Mouse (Mus musculus) lung, postnatal 0 days (tissue): Measurements from ENCODE around the gene Nrip2. TPM values are rescaled to one million over a fixed set of nuclear protein-coding genes. Genes with fewer than 3 reads are reported as not detected.

Experiments used
- ATAC-seq: fragments of 200-750 bp; cut with Nextera tagmentation; 2 replicates; pipeline ENCODE4 v1.8.0; 2017; ENCODE audit warnings: moderate library complexity
- DNase-seq: peaks from one replicate; pipeline ENCODE4 v3.0.0-alpha.2; 2016; ENCODE audit warnings: low spot score
- H3K27ac ChIP-seq: fragments of 300-500 bp; sonication (generic); 2 replicates; pipeline ENCODE4 v1.5.1; 2014; ENCODE audit warnings: antibody characterized with exemption, mild to moderate bottlenecking, low read length, mixed read lengths
- H3K27me3 ChIP-seq: fragments of 300-500 bp; sonication (generic); replicated peaks from 2 replicates; pipeline ENCODE4 v1.6.1; 2014; ENCODE audit warnings: low read length, mixed read lengths; ENCODE audit not compliant: insufficient read depth
- H3K36me3 ChIP-seq: fragments of 300-500 bp; sonication (generic); 2 replicates; pipeline ENCODE4 v1.6.1; 2014; ENCODE audit warnings: low read length, mixed read lengths; ENCODE audit not compliant: insufficient read depth
- H3K4me1 ChIP-seq: fragments of 300-500 bp; sonication (generic); 2 replicates; pipeline ENCODE4 v1.6.1; 2014; ENCODE audit warnings: antibody characterized with exemption, low read depth, low read length, mixed read lengths; ENCODE audit not compliant: insufficient read depth
- H3K4me2 ChIP-seq: fragments of 300-500 bp; sonication (generic); replicated peaks from 2 replicates; pipeline ENCODE4 v1.6.1; 2014; ENCODE audit warnings: low read depth, mild to moderate bottlenecking, low read length, moderate library complexity, mixed read lengths
- H3K4me3 ChIP-seq: fragments of 300-500 bp; sonication (generic); 2 replicates; pipeline ENCODE4 v1.5.1; 2014; ENCODE audit warnings: low read depth, low read length
- H3K9ac ChIP-seq: fragments of 300-500 bp; sonication (generic); replicated peaks from 2 replicates; pipeline ENCODE4 v1.6.1; 2014; ENCODE audit warnings: low read depth, mild to moderate bottlenecking
- H3K9me3 ChIP-seq: fragments of 300-500 bp; sonication (generic); 2 replicates; pipeline ENCODE4 v1.6.1; 2016; ENCODE audit warnings: low read length, mixed read lengths
- CTCF ChIP-seq: IDR thresholded peaks from 2 replicates; pipeline ENCODE4 v1.5.1; 2016; ENCODE audit warnings: antibody characterized with exemption, mild to moderate bottlenecking
- EP300 ChIP-seq: IDR thresholded peaks from 2 replicates; pipeline ENCODE4 v1.6.1; 2016; ENCODE audit warnings: antibody characterized with exemption, mild to moderate bottlenecking, control low read depth
- WGBS: fragments of 180-500 bp; shearing (Covaris S2); extraction: QIAGEN DNeasy Blood & Tissue Kit; methylation state at CpG from one replicate; pipeline ENCODE4 v1.1.7; 2014; 5-methylcytosine and 5-hydroxymethylcytosine counted together
- polyA plus RNA-seq: library from polyadenylated mRNA; unstranded; fragments of >200 nt; fragmentation: Nextera tagmentation; extraction: Ambion mirVana; gene quantifications from 2 replicates; pipeline ENCODE4 v1.2.1, GENCODE M21; 2015

Gene Nrip2
- polyA plus RNA-seq, 1 experiment from 2014 or later: 1.0 TPM

DNA sequence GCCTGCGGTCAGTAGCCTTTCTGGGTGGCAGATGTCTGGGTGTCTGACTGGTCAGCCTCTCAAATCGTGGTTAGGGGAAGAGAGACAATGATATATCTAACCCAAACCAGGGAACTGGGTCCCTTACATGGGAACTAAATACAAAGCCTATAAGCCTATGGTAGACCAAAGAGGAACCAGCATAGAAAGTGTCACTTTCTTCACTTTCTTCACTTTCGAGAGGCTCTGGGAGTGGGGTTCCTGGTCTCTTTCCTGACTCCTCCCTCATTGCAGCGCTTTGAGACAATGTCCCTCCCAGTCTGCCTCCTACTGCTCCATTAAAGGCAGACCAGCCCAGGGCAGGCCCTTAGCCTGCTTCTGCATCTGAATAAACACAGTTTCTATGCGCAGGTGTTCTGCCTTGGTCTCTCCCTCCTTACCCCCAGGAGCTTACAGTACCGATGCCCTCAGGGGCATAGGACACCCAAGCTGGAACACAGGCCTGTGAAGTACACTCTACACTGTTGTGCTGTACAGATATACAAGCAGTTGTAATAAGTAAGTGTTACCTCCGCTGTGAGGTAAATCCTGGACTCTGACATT lies 9.5 kb downstream of the Nrip2 start:
- no peak overlapping the region for H3K27ac ChIP-seq

DNA sequence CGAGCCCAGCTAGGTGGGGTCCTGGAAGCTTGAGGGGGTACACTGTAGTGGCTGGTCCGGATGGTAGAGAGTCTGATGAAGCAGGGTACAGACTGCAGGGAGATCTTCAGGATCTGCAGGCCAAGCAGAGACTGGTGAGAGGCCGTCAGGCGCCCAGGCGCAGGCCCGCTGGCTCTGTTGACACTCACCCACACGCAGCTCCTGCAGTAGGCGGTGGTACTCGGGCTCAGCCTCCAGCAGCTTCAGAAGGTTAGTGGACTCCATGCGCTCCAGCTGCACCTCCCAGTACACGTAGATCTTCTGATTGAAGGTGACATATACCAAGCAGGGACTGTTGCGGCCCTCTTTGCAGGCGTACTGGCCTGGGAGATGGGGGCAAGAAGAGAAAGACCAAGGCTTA lies 11.2 kb downstream of the Nrip2 start:
- DNase-seq: no peak

More for the DNA sequence above, 9.5 kb downstream of the Nrip2 start:
- Histone ChIP-seq H3K4me1 (no peaks in the 10 kb centered on the region), H3K4me3 (no peak overlapping the region), H3K9ac (no peak overlapping the region), H3K4me2 (no peak overlapping the region), H3K27me3 (no peaks in the 10 kb centered on the region), H3K9me3 (no peaks in the 10 kb centered on the region), H3K36me3 (peaks cover 23% of the 10 kb centered on the region; the same call in 1 of the 2 replicates)
- ATAC-seq (no peak), DNase-seq (no peak)
- WGBS: 89% methylated on average over 7 of the region's 7 CpGs
- TF ChIP-seq CTCF (no peak), EP300 (no peak)

GRCm38 (mm10) chr6:128411115-128411514 lies 12.0 kb downstream of the Nrip2 start:
- no peak overlapping the region for H3K4me2 ChIP-seq
- WGBS: 12% methylated on average over 3 of the region's 3 CpGs
- H3K9me3 ChIP-seq: no peaks in the 10 kb centered on the region
- peak; percentile 94 for TF ChIP-seq CTCF
- TF ChIP-seq EP300: no peak
- DNase-seq (peak; percentile 65), ATAC-seq (peak; percentile 69)
- no peak overlapping the region for H3K9ac ChIP-seq
- no peak overlapping the region for H3K4me3 ChIP-seq
- peaks cover 23% of the 10 kb centered on the region; the same call in 1 of the 2 replicates for H3K36me3 ChIP-seq
- no peaks in the 10 kb centered on the region for H3K4me1 ChIP-seq
- no peaks in the 10 kb centered on the region for H3K27me3 ChIP-seq
- no peak overlapping the region for H3K27ac ChIP-seq

More for the DNA sequence above, 11.2 kb downstream of the Nrip2 start:
- no peak overlapping the region for H3K4me2 ChIP-seq
- H3K36me3 ChIP-seq: peaks cover 23% of the 10 kb centered on the region; the same call in 1 of the 2 replicates
- H3K4me3 ChIP-seq: no peak overlapping the region
- no peak overlapping the region for H3K9ac ChIP-seq
- no peaks in the 10 kb centered on the region for H3K27me3 ChIP-seq
- ATAC-seq: no peak
- no peaks in the 10 kb centered on the region for H3K4me1 ChIP-seq
- no peaks in the 10 kb centered on the region for H3K9me3 ChIP-seq
- no peak for TF ChIP-seq EP300
- no peak for TF ChIP-seq CTCF
- no peak overlapping the region for H3K27ac ChIP-seq
- WGBS: 89% methylated on average over 13 of the region's 13 CpGs

GRCm38 (mm10) chr6:128416169-128416568 lies 17.1 kb downstream of the Nrip2 start:
- WGBS: 78% methylated on average over 5 of the region's 5 CpGs
- H3K27ac ChIP-seq: no peak overlapping the region
- H3K27me3 ChIP-seq: no peaks in the 10 kb centered on the region
- H3K9ac ChIP-seq: no peak overlapping the region
- no peak for TF ChIP-seq CTCF
- no peak for TF ChIP-seq EP300
- H3K4me2 ChIP-seq: no peak overlapping the region
- no peak overlapping the region for H3K4me3 ChIP-seq
- no peak for DNase-seq
- H3K4me1 ChIP-seq: no peaks in the 10 kb centered on the region
- ATAC-seq: no peak
- no peaks in the 10 kb centered on the region for H3K9me3 ChIP-seq
- H3K36me3 ChIP-seq: 0 out of 2 replicates have a peak, but pooled peaks cover 12% of the 10 kb centered on the region

- H3K27ac ChIP-seq: no peak overlapping the region
- ATAC-seq: no peak
- DNase-seq: no peak
Measured at GRCm38 (mm10) chr6:128418076-128418475, 19.0 kb downstream of the Nrip2 start.

DNA sequence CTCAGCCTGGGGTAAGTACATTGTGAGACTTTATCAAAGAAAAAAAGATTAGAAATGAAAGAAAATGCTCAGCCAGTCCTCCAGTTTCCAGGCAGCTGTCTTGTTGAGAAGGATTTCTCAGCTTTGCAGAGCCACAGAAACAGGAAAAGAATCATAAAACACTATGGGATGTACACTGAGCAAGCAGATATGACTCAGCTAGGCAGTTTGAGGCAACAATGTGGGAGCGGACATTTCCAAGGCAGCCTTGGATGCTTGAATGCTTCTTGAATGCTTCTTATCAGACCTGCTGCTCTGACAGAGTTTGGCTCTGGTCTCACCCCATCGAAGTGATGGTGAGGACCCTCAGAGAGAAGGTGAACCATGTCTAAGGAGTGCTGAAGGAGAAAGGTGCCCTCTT lies 21.9 kb downstream of the Nrip2 start:
- Histone ChIP-seq H3K9me3 (no peaks in the 10 kb centered on the region), H3K9ac (no peak overlapping the region), H3K27me3 (no peaks in the 10 kb centered on the region), H3K36me3 (no peaks in the 10 kb centered on the region), H3K4me3 (no peak overlapping the region), H3K4me1 (no peaks in the 10 kb centered on the region), H3K4me2 (no peak overlapping the region), H3K27ac (no peak overlapping the region)
- no peak for ATAC-seq
- TF ChIP-seq EP300 (no peak), CTCF (no peak)
- 74% methylated on average over 2 of the region's 2 CpGs for WGBS
- DNase-seq: no peak

More at GRCm38 (mm10) chr6:128418076-128418475, 19.0 kb downstream of the Nrip2 start:
- 89% methylated on average over 1 of the region's 1 CpGs for WGBS
- no peak overlapping the region for H3K4me3 ChIP-seq
- TF ChIP-seq EP300 (no peak), CTCF (no peak)
- no peak overlapping the region for H3K9ac ChIP-seq
- H3K27me3 ChIP-seq: no peaks in the 10 kb centered on the region
- no peaks in the 10 kb centered on the region for H3K4me1 ChIP-seq
- H3K36me3 ChIP-seq: no peaks in the 10 kb centered on the region
- H3K9me3 ChIP-seq: no peaks in the 10 kb centered on the region
- H3K4me2 ChIP-seq: no peak overlapping the region

GRCm38 (mm10) chr6:128421480-128421879 lies 22.4 kb downstream of the Nrip2 start:
- WGBS: 89% methylated on average over 3 of the region's 3 CpGs
- Histone ChIP-seq H3K9me3 (no peaks in the 10 kb centered on the region), H3K4me3 (no peak overlapping the region), H3K27me3 (no peaks in the 10 kb centered on the region), H3K27ac (no peak overlapping the region), H3K9ac (no peak overlapping the region), H3K4me1 (no peaks in the 10 kb centered on the region), H3K4me2 (no peak overlapping the region), H3K36me3 (no peaks in the 10 kb centered on the region)
- no peak for TF ChIP-seq CTCF
- no peak for TF ChIP-seq EP300
- ATAC-seq (no peak), DNase-seq (no peak)
